Mouse (Mus musculus) forebrain, embryonic 14.5 days (tissue): ENCODE results near the gene Higd2a. TPM values are rescaled to one million over a fixed set of nuclear protein-coding genes. Genes with fewer than 3 reads are reported as not detected.

Experiments
- ATAC-seq: fragments of 200-750 bp; cut with Nextera tagmentation; 2 replicates; pipeline ENCODE4 v1.8.0; 2017; ENCODE audit warnings: mild to moderate bottlenecking, moderate library complexity
- DNase-seq: peaks from one replicate; pipeline ENCODE4 v3.0.0-alpha.2; 2015; ENCODE audit warnings: low spot score
- H3K27ac ChIP-seq: fragments of 300-500 bp; sonication (generic); 2 replicates; pipeline ENCODE4 v1.5.1; 2014; ENCODE audit warnings: low read depth, mild to moderate bottlenecking, control low read depth, low read length, moderate library complexity
- H3K27me3 ChIP-seq: fragments of 300-500 bp; sonication (generic); replicated peaks from 2 replicates; pipeline ENCODE4 v1.6.1; 2014; ENCODE audit warnings: low read length, control low read depth, mixed read lengths; ENCODE audit not compliant: control insufficient read depth, insufficient read depth
- H3K36me3 ChIP-seq: fragments of 300-500 bp; sonication (generic); 2 replicates; pipeline ENCODE4 v1.6.1; 2014; ENCODE audit warnings: low read length, control low read depth; ENCODE audit not compliant: control insufficient read depth, insufficient read depth
- H3K4me1 ChIP-seq: fragments of 300-500 bp; sonication (generic); 2 replicates; pipeline ENCODE4 v1.6.1; 2014; ENCODE audit warnings: antibody characterized with exemption, low read length, control low read depth; ENCODE audit not compliant: control insufficient read depth, insufficient read depth
- H3K4me2 ChIP-seq: fragments of 300-500 bp; sonication (generic); 2 replicates; pipeline ENCODE4 v1.6.1; 2014; ENCODE audit warnings: mild to moderate bottlenecking, control low read depth, low read length
- H3K4me3 ChIP-seq: fragments of 300-500 bp; sonication (generic); 2 replicates; pipeline ENCODE4 v1.5.1; 2014; ENCODE audit warnings: low read depth, low read length, control low read depth
- H3K9ac ChIP-seq: fragments of 300-500 bp; sonication (generic); 2 replicates; pipeline ENCODE4 v1.6.1; 2014; ENCODE audit warnings: mild to moderate bottlenecking, low read length, control low read depth, moderate library complexity
- H3K9me3 ChIP-seq: fragments of 300-500 bp; sonication (generic); replicated peaks from 2 replicates; pipeline ENCODE4 v1.6.1; 2016; ENCODE audit warnings: low read length, control low read depth, mixed read lengths; ENCODE audit not compliant: control insufficient read depth
- WGBS: fragments of 180-500 bp; shearing (Covaris S2); extraction: QIAGEN DNeasy Blood & Tissue Kit; methylation state at CpG from one replicate; pipeline ENCODE4 v1.1.7; 2014; 5-methylcytosine and 5-hydroxymethylcytosine counted together
- polyA plus RNA-seq: library from polyadenylated mRNA; unstranded; fragments of >200 nt; fragmentation: Nextera tagmentation; extraction: Ambion mirVana; gene quantifications from 2 replicates; pipeline ENCODE4 v1.2.1, GENCODE M21; 2014

Higd2a gene
- polyA plus RNA-seq, 1 experiment from 2014 or later: 245 TPM

- Histone ChIP-seq H3K9ac (peak overlapping the region; percentile 93), H3K9me3 (no peaks in the 10 kb centered on the region), H3K36me3 (peaks cover 37% of the 10 kb centered on the region), H3K27ac (peak overlapping the region; percentile 74), H3K4me1 (peaks cover 8% of the 10 kb centered on the region), H3K27me3 (no peaks in the 10 kb centered on the region), H3K4me3 (peak overlapping the region; percentile 83), H3K4me2 (peak overlapping the region; percentile 86)
- DNase-seq (peak; percentile 44), ATAC-seq (peak; percentile 70)
- 13% methylated on average over 42 of the region's 45 CpGs for WGBS
Observed at GRCm38 (mm10) chr13:54564232-54565200, 25.5 kb upstream of the Higd2a start.

- peak within 1 kb of the TSS; percentile 74 for H3K27ac ChIP-seq
- peak within 1 kb of the TSS; percentile 86 for H3K4me2 ChIP-seq
- H3K9ac ChIP-seq: peak within 1 kb of the TSS; percentile 93
- H3K4me3 ChIP-seq: peak within 1 kb of the TSS; percentile 83
- H3K4me1 ChIP-seq: peaks cover 8% of the 10 kb centered on the region
- no peaks in the 10 kb centered on the region for H3K9me3 ChIP-seq
- peak; percentile 98 for ATAC-seq
- H3K36me3 ChIP-seq: peaks cover 30% of the 10 kb centered on the region
- under 1% methylated on average over 27 of the region's 27 CpGs for WGBS
- no peaks in the 10 kb centered on the region for H3K27me3 ChIP-seq
- peak; percentile 99 for DNase-seq
Observed at GRCm38 (mm10) chr13:54565201-54565581, 24.8 kb upstream of the Higd2a start, which contains the start of gene 4833439L19Rik. TSS of gene 4833439L19Rik (minus strand) at chr13:54565435.

- peak overlapping the region; percentile 86 for H3K4me2 ChIP-seq
- DNase-seq (peak; percentile 62), ATAC-seq (peak; percentile 42)
- no peaks in the 10 kb centered on the region for H3K9me3 ChIP-seq
- H3K36me3 ChIP-seq: peaks cover 24% of the 10 kb centered on the region
- H3K27me3 ChIP-seq: no peaks in the 10 kb centered on the region
- H3K4me1 ChIP-seq: peaks cover 8% of the 10 kb centered on the region
- WGBS: 32% methylated on average over 8 of the region's 8 CpGs
- peak overlapping the region; percentile 83 for H3K4me3 ChIP-seq
- 0 out of 2 replicates have a peak overlapping the region, but pooled peaks have one; percentile 93 for H3K9ac ChIP-seq
- no peak overlapping the region for H3K27ac ChIP-seq
Observed at GRCm38 (mm10) chr13:54565594-54566345, 24.2 kb upstream of the Higd2a start.

- Histone ChIP-seq H3K4me2 (no peak overlapping the region), H3K4me1 (peaks cover 8% of the 10 kb centered on the region), H3K9me3 (no peaks in the 10 kb centered on the region), H3K9ac (no peak overlapping the region), H3K4me3 (no peak overlapping the region), H3K27me3 (no peaks in the 10 kb centered on the region), H3K36me3 (no peaks in the 10 kb centered on the region), H3K27ac (no peak overlapping the region)
- WGBS: 34% methylated on average over 5 of the region's 5 CpGs
- ATAC-seq: no peak
- DNase-seq: no peak
Observed at GRCm38 (mm10) chr13:54568380-54568779, 21.6 kb upstream of the Higd2a start.

GRCm38 (mm10) chr13:54569282-54569681, 20.7 kb upstream of the Higd2a start:
- no peak for DNase-seq
- Histone ChIP-seq H3K27me3 (no peaks in the 10 kb centered on the region), H3K36me3 (no peaks in the 10 kb centered on the region), H3K9ac (no peak overlapping the region), H3K9me3 (no peaks in the 10 kb centered on the region), H3K4me3 (no peak overlapping the region), H3K27ac (no peak overlapping the region), H3K4me2 (no peak overlapping the region), H3K4me1 (peaks cover 1% of the 10 kb centered on the region)
- no peak for ATAC-seq
- 39% methylated on average over 1 of the region's 1 CpGs for WGBS

- WGBS: 78% methylated on average over 4 of the region's 4 CpGs
- no peak overlapping the region for H3K4me2 ChIP-seq
- no peaks in the 10 kb centered on the region for H3K9me3 ChIP-seq
- H3K36me3 ChIP-seq: no peaks in the 10 kb centered on the region
- H3K27me3 ChIP-seq: no peaks in the 10 kb centered on the region
- no peak overlapping the region for H3K9ac ChIP-seq
- ATAC-seq (no peak), DNase-seq (no peak)
- no peak overlapping the region for H3K27ac ChIP-seq
- no peak overlapping the region for H3K4me3 ChIP-seq
- H3K4me1 ChIP-seq: peaks cover 6% of the 10 kb centered on the region
Observed at GRCm38 (mm10) chr13:54570736-54571135, 19.3 kb upstream of the Higd2a start.

GRCm38 (mm10) chr13:54571637-54572036, 18.4 kb upstream of the Higd2a start:
- H3K27me3 ChIP-seq: no peaks in the 10 kb centered on the region
- ATAC-seq (no peak), DNase-seq (peak; percentile 39)
- H3K27ac ChIP-seq: no peak overlapping the region
- peaks cover 13% of the 10 kb centered on the region for H3K4me1 ChIP-seq
- no peak overlapping the region for H3K4me3 ChIP-seq
- no peaks in the 10 kb centered on the region for H3K36me3 ChIP-seq
- 8% methylated on average over 2 of the region's 2 CpGs for WGBS
- H3K9me3 ChIP-seq: no peaks in the 10 kb centered on the region
- no peak overlapping the region for H3K9ac ChIP-seq
- H3K4me2 ChIP-seq: no peak overlapping the region

- no peaks in the 10 kb centered on the region for H3K9me3 ChIP-seq
- H3K4me1 ChIP-seq: peaks cover 13% of the 10 kb centered on the region
- no peak overlapping the region for H3K27ac ChIP-seq
- H3K27me3 ChIP-seq: no peaks in the 10 kb centered on the region
- no peak for ATAC-seq
- no peak for DNase-seq
- no peak overlapping the region for H3K4me3 ChIP-seq
- no peak overlapping the region for H3K4me2 ChIP-seq
- WGBS: 85% methylated on average over 4 of the region's 4 CpGs
- no peak overlapping the region for H3K9ac ChIP-seq
- H3K36me3 ChIP-seq: 0 out of 2 replicates have a peak, but pooled peaks cover 3% of the 10 kb centered on the region
Observed at GRCm38 (mm10) chr13:54572621-54573020, 17.4 kb upstream of the Higd2a start.
